Mouse (Mus musculus) fibroblast of lung, adult 2 months (primary cell): ENCODE results near the gene Ddx43.
"Not testable (repeated sequence)": the region's sequence is repeated elsewhere in the genome, so short reads cannot be mapped to it uniquely, and the experiment has no call there.

ENCODE experiments used
- DNase-seq: peaks from one replicate; pipeline ENCODE4 v3.0.0-alpha.2; 2011; ENCODE audit warnings: low read depth

Gene Ddx43

GRCm38 (mm10) chr9:78395630-78396351, at the start of gene Ddx43:
Gene Ddx43 (plus strand): TSS chr9:78395777.
- no peak for DNase-seq

- no peak for DNase-seq
These were observed 48.6 kb upstream of the Ddx43 start for GRCm38 (mm10) chr9:78347004-78347403.

GRCm38 (mm10) chr9:78348206-78349004, 47.2 kb upstream of the Ddx43 start:
- not testable (repeated sequence) for DNase-seq

DNA sequence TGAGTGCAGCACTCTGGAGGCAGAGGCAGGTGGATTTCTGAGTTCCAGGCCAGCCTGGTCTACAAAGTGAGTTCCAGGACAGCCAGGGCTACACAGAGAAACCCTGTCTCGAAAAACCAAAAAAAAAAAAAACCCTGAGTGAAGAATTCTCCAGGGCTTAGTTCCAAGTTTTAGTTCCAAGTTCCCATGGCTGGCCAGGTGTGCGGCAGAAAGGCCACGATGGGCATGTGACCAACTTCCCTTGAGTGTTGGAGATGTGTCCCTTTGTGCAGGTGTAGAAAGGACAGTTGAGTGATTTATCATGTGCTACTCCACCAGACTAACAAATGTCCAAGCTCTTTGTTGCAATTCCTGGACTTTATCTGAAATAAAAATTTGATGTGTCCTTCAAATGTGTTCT, 46.4 kb upstream of the Ddx43 start:
- DNase-seq = not testable (repeated sequence)

GRCm38 (mm10) chr9:78350007-78350406, 45.6 kb upstream of the Ddx43 start:
- DNase-seq = not testable (repeated sequence)

DNA sequence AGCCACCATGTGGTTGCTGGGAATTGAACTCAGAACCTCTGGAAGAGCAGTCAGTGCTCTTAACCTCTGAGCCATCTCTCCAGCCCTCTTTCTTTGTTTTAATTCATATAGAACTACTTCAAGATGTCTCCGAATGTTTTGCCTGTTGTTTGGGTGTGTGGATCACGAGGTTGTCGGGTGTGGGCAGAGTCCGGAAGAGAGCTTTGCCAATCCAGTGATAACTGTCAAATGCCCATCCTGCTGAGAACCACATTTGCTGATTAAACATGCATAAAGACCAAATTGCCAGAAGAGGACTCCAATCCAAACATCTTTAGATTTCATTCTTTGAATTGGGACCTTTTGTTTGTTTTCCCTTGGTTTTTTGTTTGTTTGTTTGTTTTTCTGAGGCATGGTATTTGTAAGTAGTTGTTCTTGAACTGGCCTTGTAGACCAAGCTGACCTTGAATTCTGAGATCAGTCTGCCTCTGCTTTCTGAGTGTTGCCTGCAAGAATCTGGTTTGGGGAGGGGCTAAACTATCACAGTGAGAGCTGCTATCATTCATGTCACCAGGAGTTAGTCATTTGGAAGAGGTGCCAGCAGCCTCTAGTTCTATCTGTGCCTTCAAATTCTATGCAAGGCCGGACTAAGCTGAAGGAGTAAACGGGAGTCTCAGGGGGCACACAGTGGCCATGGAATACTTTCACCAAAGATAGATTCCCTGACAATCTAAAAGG, 43.9 kb upstream of the Ddx43 start:
- DNase-seq = no peak

- no peak for DNase-seq
These were observed 40.7 kb upstream of the Ddx43 start for GRCm38 (mm10) chr9:78354665-78355578.

GRCm38 (mm10) chr9:78355611-78356010, 40.0 kb upstream of the Ddx43 start, which contains the start of gene Gsta2:
Gene Gsta2 (minus strand): TSS chr9:78355788.
- no peak for DNase-seq

DNA sequence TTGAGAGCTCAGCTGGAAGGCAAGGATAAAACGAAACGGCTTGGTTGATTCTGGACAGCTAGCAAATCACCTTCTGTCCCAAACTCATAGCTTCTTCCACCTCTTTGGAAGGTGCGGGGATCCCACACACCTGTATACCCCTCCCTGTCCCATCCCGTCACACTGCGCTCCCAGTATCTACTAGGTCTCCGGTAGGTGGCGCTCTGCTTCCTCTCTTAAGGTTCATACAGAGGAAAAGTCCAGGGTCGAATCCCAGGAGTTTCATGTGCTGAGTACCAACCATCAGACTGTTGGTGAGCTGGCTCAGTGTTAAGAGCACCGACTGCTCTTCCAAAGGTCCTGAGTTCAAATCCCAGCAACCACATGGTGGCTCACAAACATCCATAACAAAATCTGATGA, 37.5 kb upstream of the Ddx43 start:
- no peak for DNase-seq

DNA sequence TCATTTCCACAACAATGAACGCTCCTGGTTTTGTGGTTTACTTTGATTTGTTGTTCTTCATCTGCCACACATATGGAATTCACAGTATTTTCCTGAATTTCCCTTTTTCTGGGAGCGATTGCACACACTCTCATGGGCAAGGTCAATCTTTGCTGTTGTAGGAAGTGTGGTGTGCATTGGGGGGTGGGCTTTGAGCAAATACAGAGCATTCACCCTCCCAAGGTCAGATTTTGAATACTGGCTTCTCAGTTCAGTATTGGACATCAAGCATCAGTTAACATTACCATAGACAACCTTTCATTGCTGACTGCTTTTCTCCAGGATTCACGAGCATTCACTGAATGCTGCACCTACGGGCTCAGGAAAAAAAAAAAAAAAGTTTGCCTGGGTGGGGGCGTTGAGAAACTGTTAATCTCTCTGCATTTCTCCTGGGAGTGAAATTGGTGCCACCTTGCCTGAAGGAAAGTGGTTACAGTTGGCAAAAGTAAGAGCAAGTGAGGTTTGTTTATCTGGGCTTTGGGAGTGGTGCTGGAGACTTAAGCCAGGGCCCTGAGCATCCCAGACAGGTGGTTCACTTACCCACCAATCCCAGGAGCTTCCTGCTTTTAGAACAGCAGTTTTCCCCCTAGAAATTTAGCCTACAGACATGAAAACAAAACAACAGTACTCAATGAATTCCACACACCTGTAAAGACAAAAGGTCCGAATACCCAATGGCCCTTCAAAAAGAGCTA, 35.7 kb upstream of the Ddx43 start:
- no peak for DNase-seq

DNA sequence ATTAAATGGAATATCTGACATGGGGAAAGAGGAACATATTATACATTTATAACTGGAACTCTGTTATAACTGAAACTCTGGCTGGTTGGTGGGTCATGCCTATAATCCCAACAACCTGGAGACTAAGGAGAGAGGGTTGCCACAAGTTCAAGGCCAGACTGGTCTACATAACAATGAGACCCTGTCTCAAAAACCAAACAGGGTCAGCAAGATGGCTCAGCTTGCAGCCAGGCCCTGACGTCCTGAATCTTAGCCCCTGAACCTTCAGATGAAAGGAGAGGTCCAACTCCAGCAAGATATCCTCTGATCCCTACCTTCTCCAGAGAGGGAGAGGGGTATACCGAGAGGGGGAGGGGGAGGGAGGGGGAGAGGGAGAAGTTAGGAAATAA, 35.1 kb upstream of the Ddx43 start:
- no peak for DNase-seq

- DNase-seq = no peak
These were observed 32.2 kb upstream of the Ddx43 start for GRCm38 (mm10) chr9:78363374-78363773.

GRCm38 (mm10) chr9:78364701-78365100, 30.9 kb upstream of the Ddx43 start:
- no peak for DNase-seq

GRCm38 (mm10) chr9:78365850-78366544, 29.6 kb upstream of the Ddx43 start:
- no peak for DNase-seq

GRCm38 (mm10) chr9:78367959-78368358, 27.6 kb upstream of the Ddx43 start, which contains the start of gene Dppa5a:
Gene Dppa5a (minus strand): TSS chr9:78368177.
- DNase-seq = not testable (repeated sequence)

- no peak for DNase-seq
These were observed 26.8 kb upstream of the Ddx43 start for GRCm38 (mm10) chr9:78368671-78369293.

DNA sequence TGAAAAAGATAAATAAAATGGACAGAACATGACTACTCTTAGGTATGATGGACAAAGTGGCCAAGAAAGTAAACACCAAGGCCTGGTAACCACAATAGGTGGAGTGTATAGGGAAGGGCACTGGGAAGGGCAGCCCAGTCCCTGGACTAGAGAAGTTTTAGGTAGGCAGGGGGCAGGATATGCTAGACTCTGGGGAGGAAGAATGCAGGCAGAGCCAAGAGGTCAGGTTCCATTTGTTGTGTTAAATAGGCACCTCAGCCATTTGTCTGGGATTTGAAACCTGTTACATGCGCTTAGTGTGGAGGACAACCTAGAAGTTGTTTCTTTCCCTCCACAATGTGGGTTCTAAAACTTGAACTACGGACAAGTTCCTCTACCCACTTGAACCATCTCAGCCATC, 26.2 kb upstream of the Ddx43 start:
- no peak for DNase-seq

GRCm38 (mm10) chr9:78369786-78370185, 25.8 kb upstream of the Ddx43 start:
- DNase-seq = no peak

GRCm38 (mm10) chr9:78371441-78371840, 24.1 kb upstream of the Ddx43 start:
- DNase-seq = no peak
